Mouse (Mus musculus) liver, adult 2 months (tissue): ENCODE data around the gene Slc25a19. TPM values are rescaled to one million over a fixed set of nuclear protein-coding genes. Genes with fewer than 3 reads are reported as not detected.

Experiments used
- DNase-seq: peaks from one replicate; pipeline ENCODE4 v3.0.0-alpha.2; 2011; ENCODE audit warnings: low read depth, low spot score; ENCODE audit errors: extremely low read depth
- H3K27ac ChIP-seq: fragments of 200-500 bp; replicated peaks from 2 replicates; pipeline ENCODE4 v1.5.1; 2012; ENCODE audit warnings: low read depth, mild to moderate bottlenecking, control low read depth, inconsistent platforms, low read length; ENCODE audit not compliant: insufficient read depth
- H3K27me3 ChIP-seq: fragments of 200-500 bp; 2 replicates; pipeline ENCODE4 v1.6.1; 2012; ENCODE audit warnings: mild to moderate bottlenecking, moderate library complexity, low read length, inconsistent platforms; ENCODE audit not compliant: control insufficient read depth, insufficient read depth
- H3K36me3 ChIP-seq: fragments of 200-500 bp; 2 replicates; pipeline ENCODE4 v1.6.1; 2012; ENCODE audit warnings: low read length, inconsistent platforms; ENCODE audit not compliant: control insufficient read depth, insufficient read depth
- H3K4me1 ChIP-seq: fragments of 200-500 bp; 2 replicates; pipeline ENCODE4 v1.6.1; 2011; ENCODE audit warnings: low read length; ENCODE audit not compliant: control insufficient read depth, insufficient read depth
- H3K4me3 ChIP-seq: fragments of 200-500 bp; 2 replicates; pipeline ENCODE4 v1.5.1; 2011; ENCODE audit warnings: low read depth, mild to moderate bottlenecking, control low read depth, low read length, moderate library complexity; ENCODE audit not compliant: insufficient read depth
- H3K79me2 ChIP-seq: fragments of 200-500 bp; 2 replicates; pipeline ENCODE4 v1.6.1; 2012; ENCODE audit warnings: inconsistent platforms, mild to moderate bottlenecking, low read length, moderate library complexity; ENCODE audit not compliant: control insufficient read depth, insufficient read depth
- H3K9ac ChIP-seq: fragments of 200-500 bp; 2 replicates; pipeline ENCODE4 v1.6.1; 2012; ENCODE audit warnings: low read depth, mild to moderate bottlenecking, control low read depth, inconsistent platforms, low read length
- CTCF ChIP-seq: fragments of 200-500 bp; IDR thresholded peaks from 2 replicates; pipeline ENCODE4 v1.5.1; 2011; ENCODE audit warnings: low read depth, low read length, control low read depth
- POLR2A ChIP-seq: fragments of 200-500 bp; IDR thresholded peaks from 2 replicates; pipeline ENCODE4 v1.6.1; 2011; ENCODE audit warnings: low read length, control low read depth; ENCODE audit not compliant: insufficient read depth; ENCODE audit errors: extremely low read depth
- WGBS: fragments of 180-500 bp; shearing (Covaris S2); methylation state at CpG from one replicate; pipeline ENCODE4 v1.1.7; 2018; 5-methylcytosine and 5-hydroxymethylcytosine counted together
- polyA plus RNA-seq: library from polyadenylated mRNA; depleted of rRNA; stranded (reverse); fragments of >200 nt; gene quantifications from 2 replicates; pipeline ENCODE4 v1.2.3, GENCODE M21; 2012
- total RNA-seq: library from RNA; depleted of rRNA; stranded (reverse); fragments of >200 nt; gene quantifications from 2 replicates; pipeline ENCODE4 v1.2.3, GENCODE M21; 2014

Gene Slc25a19
- total and polyA plus RNA-seq, 2 experiments = 8.9 to 21.3 TPM

DNA sequence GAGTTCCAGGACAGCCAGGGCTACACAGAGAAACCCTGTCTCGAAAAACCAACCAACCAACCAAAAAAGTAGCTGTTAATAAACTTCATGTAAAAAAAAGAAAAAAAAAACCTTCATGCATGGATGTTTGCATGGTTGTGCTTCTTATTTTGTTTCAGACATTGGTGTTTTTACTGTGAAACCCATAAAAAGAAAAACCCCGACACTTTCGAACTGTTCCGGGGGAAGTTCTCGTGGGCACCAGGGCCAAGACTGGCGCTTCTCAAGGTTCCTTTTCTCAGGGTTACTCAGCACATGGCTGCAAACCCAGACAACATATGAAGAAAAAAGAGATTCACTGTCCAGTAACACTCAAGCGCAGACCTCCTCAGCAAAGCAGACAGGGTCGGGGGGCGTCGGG is 4.8 kb upstream of the Slc25a19 start:
- no peak overlapping the region for H3K27ac ChIP-seq
- H3K4me3 ChIP-seq = no peak overlapping the region
- H3K27me3 ChIP-seq = no peaks in the 10 kb centered on the region
- no peaks in the 10 kb centered on the region for H3K36me3 ChIP-seq
- H3K79me2 ChIP-seq = no peaks in the 10 kb centered on the region
- no peaks in the 10 kb centered on the region for H3K4me1 ChIP-seq
- H3K9ac ChIP-seq = no peak overlapping the region
- WGBS = 79% methylated on average over 10 of the region's 10 CpGs
- TF ChIP-seq POLR2A (no peak), CTCF (no peak)
- no peak for DNase-seq

DNA sequence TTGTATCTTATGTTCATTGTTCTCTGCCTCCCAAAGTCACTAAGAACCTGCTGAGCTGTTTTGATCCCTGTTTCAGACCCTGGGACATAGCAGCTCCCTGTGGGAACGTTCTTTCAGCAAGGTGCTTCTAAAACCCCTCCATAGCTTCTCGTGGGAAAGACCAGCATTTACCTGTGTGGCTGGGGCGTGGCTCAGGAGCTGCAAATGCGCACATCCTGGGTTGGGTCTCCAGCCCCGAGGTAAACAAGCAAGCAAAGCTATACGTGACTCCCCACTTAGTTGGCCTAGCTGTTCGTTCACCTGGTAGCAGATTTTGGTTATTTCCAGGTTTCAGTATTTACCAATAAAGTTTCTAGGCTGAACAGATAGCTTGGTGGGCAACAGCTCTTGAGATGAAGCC is 4.2 kb upstream of the Slc25a19 start:
- no peak overlapping the region for H3K4me3 ChIP-seq
- no peak for TF ChIP-seq POLR2A
- no peak for TF ChIP-seq CTCF
- no peak overlapping the region for H3K9ac ChIP-seq
- no peak for DNase-seq
- 79% methylated on average over 7 of the region's 7 CpGs for WGBS
- no peaks in the 10 kb centered on the region for H3K79me2 ChIP-seq
- 0 out of 2 replicates have a peak, but pooled peaks cover under 1% of the 10 kb centered on the region for H3K4me1 ChIP-seq
- H3K27me3 ChIP-seq = no peaks in the 10 kb centered on the region
- no peaks in the 10 kb centered on the region for H3K36me3 ChIP-seq
- H3K27ac ChIP-seq = no peak overlapping the region

DNA sequence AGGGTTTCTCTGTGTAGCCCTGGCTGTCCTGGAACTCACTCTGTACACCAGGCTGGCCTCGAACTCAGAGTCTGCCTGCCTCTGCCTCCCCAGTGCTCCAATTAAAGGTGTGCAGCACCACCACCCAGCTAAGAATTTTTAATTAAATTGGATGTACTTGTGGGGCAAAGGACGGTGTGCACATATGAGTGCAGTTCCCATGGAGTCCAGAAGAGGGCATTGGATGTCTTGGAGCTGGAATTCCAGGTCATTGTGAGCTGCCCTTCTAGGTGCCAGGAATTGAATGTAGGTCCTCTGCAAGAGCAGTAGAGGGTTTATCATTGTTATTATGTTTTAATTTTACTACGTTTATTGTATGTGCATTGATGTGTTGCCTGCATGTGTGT is 3.4 kb upstream of the Slc25a19 start:
- WGBS = 32% methylated on average over 3 of the region's 3 CpGs
- TF ChIP-seq POLR2A = no peak
- TF ChIP-seq CTCF = peak; percentile 63; the same call in 1 of the 2 replicates
- H3K36me3 ChIP-seq = no peaks in the 10 kb centered on the region
- H3K27ac ChIP-seq = peak overlapping the region; percentile 30
- 0 out of 2 replicates have a peak, but pooled peaks cover 1% of the 10 kb centered on the region for H3K4me1 ChIP-seq
- no peak overlapping the region for H3K9ac ChIP-seq
- peak; percentile 70 for DNase-seq
- H3K79me2 ChIP-seq = no peaks in the 10 kb centered on the region
- no peaks in the 10 kb centered on the region for H3K27me3 ChIP-seq
- H3K4me3 ChIP-seq = no peak overlapping the region

DNA sequence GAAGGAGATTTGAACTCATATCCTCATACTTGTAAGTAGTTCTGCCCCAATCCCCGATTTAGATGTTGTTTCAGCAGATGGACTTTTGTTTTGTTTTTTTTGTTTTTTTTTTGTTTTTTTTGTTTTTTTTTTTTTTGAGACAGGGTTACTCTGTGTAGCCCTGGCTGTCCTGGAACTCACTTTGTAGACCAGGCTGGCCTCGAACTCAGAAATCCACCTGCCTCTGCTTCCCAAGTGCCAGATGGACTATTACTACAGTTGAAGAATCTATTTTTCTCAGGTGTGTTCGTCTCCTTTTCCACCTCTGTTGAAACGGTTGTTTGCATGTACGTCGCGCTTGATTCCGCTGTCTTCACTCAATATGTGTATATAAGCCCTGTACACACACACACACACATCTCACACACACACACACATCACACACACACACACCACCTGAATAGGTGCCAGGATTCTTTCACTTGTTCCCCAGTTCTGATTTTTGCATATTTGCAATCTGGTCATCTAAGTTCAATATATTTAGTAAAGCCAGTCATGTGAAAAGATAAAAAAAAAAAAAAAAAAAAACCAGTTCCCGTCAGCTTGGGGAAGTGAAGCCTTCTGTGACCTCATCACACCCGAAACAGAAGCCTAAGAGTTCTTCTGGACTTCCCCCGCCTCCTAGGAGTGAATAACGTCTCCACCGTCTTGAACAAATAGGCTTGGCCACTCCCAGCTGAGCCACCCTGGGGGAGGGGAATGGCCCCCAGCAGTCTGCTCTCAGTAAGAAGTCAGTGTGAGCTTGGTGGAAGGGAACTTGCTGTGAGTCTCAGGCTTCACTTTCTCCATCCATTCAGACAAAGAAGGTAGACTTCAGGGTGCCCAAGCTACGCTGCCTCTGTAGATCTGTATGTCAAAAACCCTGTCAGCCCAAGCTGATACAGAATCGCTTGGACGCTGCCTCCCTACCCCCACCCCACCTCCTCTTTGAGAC is 2.7 kb upstream of the Slc25a19 start:
- peak; percentile 53 for DNase-seq
- TF ChIP-seq POLR2A = no peak
- TF ChIP-seq CTCF = no peak
- Histone ChIP-seq H3K27me3 (no peaks in the 10 kb centered on the region), H3K4me1 (0 out of 2 replicates have a peak, but pooled peaks cover 1% of the 10 kb centered on the region), H3K36me3 (no peaks in the 10 kb centered on the region), H3K79me2 (no peaks in the 10 kb centered on the region), H3K27ac (peak overlapping the region; percentile 30), H3K4me3 (no peak overlapping the region), H3K9ac (no peak overlapping the region)
- 55% methylated on average over 16 of the region's 16 CpGs for WGBS

DNA sequence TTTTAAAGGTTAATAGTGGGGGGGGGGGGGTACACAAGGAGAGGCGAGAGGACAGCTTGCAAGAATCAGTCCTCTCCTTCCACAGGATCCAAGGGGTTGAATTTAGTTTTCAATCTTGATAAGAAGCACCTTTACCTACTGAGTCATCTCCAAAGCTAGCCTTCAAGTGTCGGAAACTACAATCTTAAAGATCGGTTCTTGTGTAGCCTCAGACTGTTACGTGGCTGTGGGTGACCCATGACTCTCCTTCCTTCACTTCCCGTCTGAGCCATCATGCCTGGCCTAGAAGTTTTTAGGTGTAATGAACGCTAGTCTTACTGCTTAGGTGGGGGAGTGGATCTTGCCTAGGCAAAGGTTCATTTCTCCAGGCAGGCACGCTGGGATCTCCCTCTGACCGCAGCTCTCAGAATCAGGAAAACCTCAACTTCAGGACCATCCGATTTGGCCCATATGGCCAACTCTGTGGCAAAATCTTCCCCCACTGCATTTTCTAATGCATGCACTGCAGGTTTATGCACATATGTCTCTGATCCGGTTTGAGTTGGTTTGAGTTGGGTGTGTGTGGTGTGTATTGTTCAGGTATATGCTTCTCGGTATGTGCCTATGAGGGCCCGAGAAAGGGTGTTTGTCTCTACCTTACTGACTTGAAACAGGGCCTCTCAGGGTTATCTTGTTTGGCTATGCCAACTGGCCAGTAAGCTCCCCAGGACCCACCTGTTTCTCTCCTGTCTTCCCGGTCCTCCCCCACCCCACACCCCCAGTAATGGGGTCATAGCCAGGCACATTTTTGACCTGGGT is 1.8 kb upstream of the Slc25a19 start:
- no peak overlapping the region for H3K9ac ChIP-seq
- 90% methylated on average over 13 of the region's 13 CpGs for WGBS
- no peak for TF ChIP-seq POLR2A
- no peak for TF ChIP-seq CTCF
- no peak for DNase-seq
- H3K79me2 ChIP-seq = no peaks in the 10 kb centered on the region
- H3K4me1 ChIP-seq = 0 out of 2 replicates have a peak, but pooled peaks cover 1% of the 10 kb centered on the region
- no peak overlapping the region for H3K27ac ChIP-seq
- H3K27me3 ChIP-seq = no peaks in the 10 kb centered on the region
- H3K4me3 ChIP-seq = no peak overlapping the region
- H3K36me3 ChIP-seq = no peaks in the 10 kb centered on the region
